Mouse (Mus musculus) hindbrain, embryonic 14.5 days (tissue): Measurements from ENCODE around the gene Sfmbt1. TPM values are rescaled to one million over a fixed set of nuclear protein-coding genes. Genes with fewer than 3 reads are reported as not detected.
"Not testable (repeated sequence)": the region's sequence is repeated elsewhere in the genome, so short reads cannot be mapped to it uniquely, and the experiment has no call there.

Experiments
- ATAC-seq: fragments of 200-750 bp; cut with Nextera tagmentation; 2 replicates; pipeline ENCODE4 v1.8.0; 2017; ENCODE audit warnings: moderate number of reproducible peaks, mild to moderate bottlenecking, moderate TSS enrichment, moderate library complexity; ENCODE audit not compliant: low FRiP score
- DNase-seq: peaks from one replicate; pipeline ENCODE4 v3.0.0-alpha.2; 2015; ENCODE audit warnings: low spot score
- H3K27ac ChIP-seq: fragments of 300-500 bp; sonication (generic); 2 replicates; pipeline ENCODE4 v1.5.1; 2014; ENCODE audit warnings: mild to moderate bottlenecking, moderate library complexity
- H3K27me3 ChIP-seq: fragments of 300-500 bp; sonication (generic); 2 replicates; pipeline ENCODE4 v1.6.1; 2014; ENCODE audit warnings: mild to moderate bottlenecking, low read length, mixed read lengths; ENCODE audit not compliant: control insufficient read depth, insufficient read depth
- H3K36me3 ChIP-seq: fragments of 300-500 bp; sonication (generic); replicated peaks from 2 replicates; pipeline ENCODE4 v1.6.1; 2014; ENCODE audit not compliant: control insufficient read depth, insufficient read depth
- H3K4me1 ChIP-seq: fragments of 300-500 bp; sonication (generic); replicated peaks from 2 replicates; pipeline ENCODE4 v1.6.1; 2014; ENCODE audit warnings: antibody characterized with exemption, low read length, mixed read lengths; ENCODE audit not compliant: control insufficient read depth, insufficient read depth
- H3K4me2 ChIP-seq: fragments of 300-500 bp; sonication (generic); replicated peaks from 2 replicates; pipeline ENCODE4 v1.6.1; 2014; ENCODE audit warnings: mild to moderate bottlenecking, moderate library complexity
- H3K4me3 ChIP-seq: fragments of 300-500 bp; sonication (generic); replicated peaks from 2 replicates; pipeline ENCODE4 v1.5.1; 2014; ENCODE audit warnings: mild to moderate bottlenecking, low read length
- H3K9ac ChIP-seq: fragments of 300-500 bp; sonication (generic); 2 replicates; pipeline ENCODE4 v1.6.1; 2014
- H3K9me3 ChIP-seq: fragments of 300-500 bp; sonication (generic); 2 replicates; pipeline ENCODE4 v1.6.1; 2016; ENCODE audit warnings: low read length; ENCODE audit not compliant: control insufficient read depth
- WGBS: fragments of 180-500 bp; shearing (Covaris S2); extraction: QIAGEN DNeasy Blood & Tissue Kit; methylation state at CpG from one replicate; pipeline ENCODE4 v1.1.7; 2014; 5-methylcytosine and 5-hydroxymethylcytosine counted together
- polyA plus RNA-seq: library from polyadenylated mRNA; unstranded; fragments of >200 nt; fragmentation: Nextera tagmentation; extraction: Ambion mirVana; gene quantifications from 2 replicates; pipeline ENCODE4 v1.2.1, GENCODE M21; 2014

The Sfmbt1 gene
- polyA plus RNA-seq, 1 experiment from 2014 or later: 20.0 TPM

- no peak for ATAC-seq
These were observed 880 bp upstream of the Sfmbt1 start for GRCm38 (mm10) chr14:30713769-30714168.

GRCm38 (mm10) chr14:30715618-30716050 lies 985 bp downstream of the Sfmbt1 start:
- Histone ChIP-seq H3K4me1 (peaks cover 10% of the 10 kb centered on the region), H3K9me3 (no peaks in the 10 kb centered on the region), H3K4me2 (peak overlapping the region; percentile 75), H3K27me3 (no peaks in the 10 kb centered on the region), H3K27ac (peak overlapping the region; percentile 85), H3K9ac (peak overlapping the region; percentile 77), H3K4me3 (peak overlapping the region; percentile 83), H3K36me3 (no peaks in the 10 kb centered on the region)
- WGBS: under 1% methylated on average over 55 of the region's 68 CpGs
- peak; percentile 88 for DNase-seq
- ATAC-seq: peak; percentile 89

More at GRCm38 (mm10) chr14:30713769-30714168, 880 bp upstream of the Sfmbt1 start:
- WGBS: 83% methylated on average over 1 of the region's 1 CpGs
- H3K4me2 ChIP-seq: no peak overlapping the region
- H3K9me3 ChIP-seq: no peaks in the 10 kb centered on the region
- no peaks in the 10 kb centered on the region for H3K27me3 ChIP-seq
- no peak overlapping the region for H3K4me3 ChIP-seq
- no peak overlapping the region for H3K9ac ChIP-seq
- H3K4me1 ChIP-seq: peaks cover 10% of the 10 kb centered on the region
- H3K27ac ChIP-seq: no peak overlapping the region
- H3K36me3 ChIP-seq: no peaks in the 10 kb centered on the region
- no peak for DNase-seq

GRCm38 (mm10) chr14:30716051-30716952 lies 1.7 kb downstream of the Sfmbt1 start:
- 1% methylated on average over 74 of the region's 106 CpGs for WGBS
- peak overlapping the region; percentile 77 for H3K9ac ChIP-seq
- peak overlapping the region; percentile 83 for H3K4me3 ChIP-seq
- no peaks in the 10 kb centered on the region for H3K36me3 ChIP-seq
- peak; percentile 66 for DNase-seq
- H3K27ac ChIP-seq: peak overlapping the region; percentile 85
- peak; percentile 49 for ATAC-seq
- H3K27me3 ChIP-seq: no peaks in the 10 kb centered on the region
- peaks cover 10% of the 10 kb centered on the region for H3K4me1 ChIP-seq
- peak overlapping the region; percentile 75 for H3K4me2 ChIP-seq
- no peaks in the 10 kb centered on the region for H3K9me3 ChIP-seq

GRCm38 (mm10) chr14:30716953-30717285 lies 2.3 kb downstream of the Sfmbt1 start:
- ATAC-seq: no peak
- Histone ChIP-seq H3K4me2 (peak overlapping the region; percentile 75), H3K27ac (no peak overlapping the region), H3K9me3 (no peaks in the 10 kb centered on the region), H3K27me3 (no peaks in the 10 kb centered on the region), H3K4me1 (peaks cover 10% of the 10 kb centered on the region), H3K4me3 (peak overlapping the region; percentile 83), H3K36me3 (no peaks in the 10 kb centered on the region), H3K9ac (peak overlapping the region; percentile 77)
- no peak for DNase-seq
- WGBS: 6% methylated on average over 7 of the region's 7 CpGs

- H3K27me3 ChIP-seq, ATAC-seq, H3K4me2 ChIP-seq, H3K4me3 ChIP-seq, DNase-seq, H3K36me3 ChIP-seq, H3K9me3 ChIP-seq, H3K9ac ChIP-seq, H3K27ac ChIP-seq: not testable (repeated sequence)
- peaks cover 10% of the 10 kb centered on the region for H3K4me1 ChIP-seq
- WGBS: 79% methylated on average over 1 of the region's 1 CpGs
These were observed 4.0 kb downstream of the Sfmbt1 start for GRCm38 (mm10) chr14:30718696-30719095.

GRCm38 (mm10) chr14:30719514-30719913 lies 4.9 kb downstream of the Sfmbt1 start:
- no peak for ATAC-seq

GRCm38 (mm10) chr14:30721850-30722249 lies 7.2 kb downstream of the Sfmbt1 start:
- no peak for DNase-seq
- H3K9ac ChIP-seq: no peak overlapping the region

More at GRCm38 (mm10) chr14:30719514-30719913, 4.9 kb downstream of the Sfmbt1 start:
- no peak overlapping the region for H3K4me2 ChIP-seq
- WGBS: 91% methylated on average over 1 of the region's 1 CpGs
- H3K9ac ChIP-seq: no peak overlapping the region
- peaks cover 10% of the 10 kb centered on the region for H3K4me1 ChIP-seq
- no peaks in the 10 kb centered on the region for H3K9me3 ChIP-seq
- no peak overlapping the region for H3K4me3 ChIP-seq
- DNase-seq: no peak
- no peaks in the 10 kb centered on the region for H3K36me3 ChIP-seq
- no peak overlapping the region for H3K27ac ChIP-seq
- H3K27me3 ChIP-seq: no peaks in the 10 kb centered on the region

GRCm38 (mm10) chr14:30722406-30722805 lies 7.8 kb downstream of the Sfmbt1 start:
- WGBS: 91% methylated on average over 5 of the region's 5 CpGs
- Histone ChIP-seq H3K4me1 (peaks cover 6% of the 10 kb centered on the region; the same call in 1 of the 2 replicates), H3K4me3 (no peak overlapping the region), H3K27ac (no peak overlapping the region), H3K36me3 (no peaks in the 10 kb centered on the region), H3K9me3 (no peaks in the 10 kb centered on the region), H3K4me2 (no peak overlapping the region), H3K9ac (no peak overlapping the region), H3K27me3 (no peaks in the 10 kb centered on the region)
- ATAC-seq (no peak), DNase-seq (no peak)

More at GRCm38 (mm10) chr14:30721850-30722249, 7.2 kb downstream of the Sfmbt1 start:
- Histone ChIP-seq H3K4me2 (no peak overlapping the region), H3K4me1 (peaks cover 10% of the 10 kb centered on the region), H3K27ac (no peak overlapping the region), H3K4me3 (no peak overlapping the region), H3K36me3 (no peaks in the 10 kb centered on the region), H3K27me3 (no peaks in the 10 kb centered on the region), H3K9me3 (no peaks in the 10 kb centered on the region)
- 67% methylated on average over 1 of the region's 1 CpGs for WGBS
- no peak for ATAC-seq

- Histone ChIP-seq H3K9me3 (no peaks in the 10 kb centered on the region), H3K4me3 (no peak overlapping the region), H3K36me3 (no peaks in the 10 kb centered on the region), H3K27ac (no peak overlapping the region), H3K27me3 (no peaks in the 10 kb centered on the region), H3K9ac (no peak overlapping the region), H3K4me2 (no peak overlapping the region), H3K4me1 (no peaks in the 10 kb centered on the region)
- 85% methylated on average over 3 of the region's 3 CpGs for WGBS
- ATAC-seq (no peak), DNase-seq (no peak)
These were observed 17.2 kb downstream of the Sfmbt1 start for GRCm38 (mm10) chr14:30731896-30732295.
